Mouse (Mus musculus): ENCODE measurements at regions not wholly inside any gene's neighbourhood (a gene's known extent, or its start where the extent isn't known, plus 50 kb on each side); places are given as distances from the start of the nearest gene placed in this dataset.
"Not testable (repeated sequence)": the region's sequence is repeated elsewhere in the genome, so short reads cannot be mapped to it uniquely, and the experiment has no call there.

DNA sequence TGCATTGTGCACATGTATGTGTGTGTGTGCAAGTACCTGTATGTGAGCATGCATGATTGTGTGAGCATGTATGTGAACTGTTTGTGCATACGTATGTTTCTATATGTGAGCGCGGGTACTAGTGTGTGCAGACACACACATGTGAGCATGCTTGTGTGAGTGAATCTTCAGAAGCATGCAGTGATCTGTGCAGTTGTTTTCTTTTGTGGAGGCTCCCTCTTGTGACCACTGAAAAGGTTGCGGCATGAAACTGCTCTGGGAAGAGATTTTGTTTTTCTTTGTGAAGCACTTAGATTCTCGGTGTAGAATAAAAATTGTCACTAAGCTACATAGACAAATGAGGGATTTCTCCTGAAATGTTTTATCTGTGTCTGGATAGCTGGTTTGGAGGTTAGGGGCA is 189.2 kb upstream of the Rapgef5 start:
- not testable (repeated sequence) for DNase-seq (ENCODE audit: low spot score)

- no peak for DNase-seq (ENCODE audit: low spot score)
These were observed 185.9 kb upstream of the Rapgef5 start for GRCm38 (mm10) chr12:117330418-117330817.

DNA sequence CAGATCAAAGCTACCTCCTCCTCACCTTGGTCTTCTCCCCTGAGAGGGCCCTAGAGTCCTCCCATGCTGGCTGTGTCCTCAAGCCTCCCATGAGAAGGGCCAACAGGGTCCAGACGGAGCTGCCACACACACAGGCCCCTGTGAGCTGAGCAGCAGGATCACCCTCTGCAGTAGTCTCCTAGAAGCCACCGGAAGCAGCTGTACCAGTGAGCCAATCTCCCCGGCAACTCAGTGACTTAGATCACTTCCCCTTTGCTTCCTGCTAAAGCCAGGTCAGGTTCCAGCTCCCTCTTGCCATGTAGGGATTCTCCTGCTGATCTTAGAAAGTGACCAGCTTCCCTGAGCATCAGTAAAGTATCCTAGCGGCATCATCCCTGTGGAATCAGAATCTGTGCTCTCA is 179.4 kb upstream of the Rapgef5 start:
- DNase-seq (ENCODE audit: low spot score), result no peak

DNA sequence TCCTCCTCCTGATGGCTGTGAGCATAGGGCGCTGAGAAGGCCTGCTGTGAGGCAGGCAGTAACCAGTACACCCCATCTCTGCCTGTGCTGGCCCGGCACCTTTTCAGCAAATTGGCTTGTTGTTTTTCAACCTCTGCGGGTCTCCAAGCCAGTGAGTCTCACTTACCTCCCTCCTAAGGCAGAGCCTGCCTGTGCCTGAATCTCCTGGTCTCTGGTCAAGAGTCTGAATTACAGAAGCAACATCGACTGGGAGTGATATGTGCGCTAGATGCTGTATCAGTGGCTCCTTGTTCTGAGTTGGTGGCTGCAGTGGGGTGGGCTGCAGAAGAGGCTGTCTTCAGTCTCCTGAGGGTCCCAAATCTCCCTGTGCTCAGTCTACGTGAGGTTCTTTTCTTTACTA is 174.0 kb upstream of the Rapgef5 start:
- DNase-seq (ENCODE audit: low spot score), result no peak

- no peak for DNase-seq (ENCODE audit: low spot score)
These were observed 173.2 kb upstream of the Rapgef5 start for GRCm38 (mm10) chr12:117343121-117343520.

- not testable (repeated sequence) for DNase-seq (ENCODE audit: low spot score)
These were observed 172.7 kb upstream of the Rapgef5 start for GRCm38 (mm10) chr12:117343605-117344004.

DNA sequence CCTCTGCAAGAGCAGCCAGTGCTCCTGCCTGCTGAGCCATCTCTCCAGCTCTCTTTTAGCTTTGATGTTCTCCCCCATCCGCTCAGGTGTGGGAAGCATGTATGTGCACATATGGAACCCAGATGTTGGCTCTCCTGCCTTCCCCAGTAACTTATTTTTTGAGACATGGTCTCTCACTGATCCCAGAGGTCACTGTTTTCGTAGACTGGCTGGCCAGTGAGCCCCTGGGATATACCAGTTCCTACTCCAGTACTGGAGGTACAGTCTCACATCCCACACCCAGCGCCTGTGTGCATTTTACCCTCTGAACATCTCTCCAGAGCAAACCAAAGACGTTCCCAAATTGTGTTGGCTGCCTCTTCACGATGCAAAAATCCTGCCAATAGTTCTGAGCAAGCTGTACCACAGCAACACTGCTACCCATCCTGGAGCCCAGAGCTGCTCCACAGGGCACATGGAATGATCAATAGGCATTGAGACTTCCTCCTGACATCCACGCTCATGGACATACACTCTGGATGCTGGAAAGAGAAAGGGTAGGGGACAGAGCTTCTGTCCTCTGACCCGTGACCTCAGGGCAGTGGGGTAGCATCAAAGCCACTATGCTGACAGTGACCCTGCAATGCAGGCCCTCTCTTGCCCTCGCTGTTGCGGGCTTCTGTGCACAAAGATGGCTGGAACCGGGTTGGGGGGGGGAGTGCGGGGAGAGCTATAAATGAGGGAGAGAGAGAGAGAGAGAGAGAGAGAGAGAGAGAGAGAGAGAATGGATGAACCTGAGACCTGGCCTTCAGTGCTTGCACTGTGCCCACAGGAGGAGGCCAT is 171.8 kb upstream of the Rapgef5 start:
- no peak for DNase-seq (ENCODE audit: low spot score)

- no peak for DNase-seq (ENCODE audit: low spot score)
These were observed 170.9 kb upstream of the Rapgef5 start for GRCm38 (mm10) chr12:117345088-117345977.

DNA sequence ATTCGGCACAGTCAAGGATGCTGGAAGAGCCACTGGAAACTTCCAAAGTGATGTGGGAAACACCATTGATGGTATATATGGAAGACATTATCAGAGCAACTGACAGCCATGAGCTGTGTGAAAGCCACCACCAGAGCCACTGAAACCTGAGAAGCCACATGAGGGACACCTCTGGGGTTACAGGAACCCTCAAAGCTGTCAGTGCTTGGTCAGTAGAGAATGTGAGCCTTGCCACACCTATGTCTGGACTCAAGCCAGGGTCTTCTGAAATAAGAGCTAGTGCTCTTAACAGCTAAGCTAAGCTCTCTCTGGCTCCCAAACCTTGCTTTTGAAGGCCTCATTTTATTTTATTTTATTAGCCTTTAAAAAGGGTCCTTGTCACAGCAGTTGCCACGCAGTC is 170.2 kb upstream of the Rapgef5 start:
- DNase-seq (ENCODE audit: low spot score), result no peak

DNA sequence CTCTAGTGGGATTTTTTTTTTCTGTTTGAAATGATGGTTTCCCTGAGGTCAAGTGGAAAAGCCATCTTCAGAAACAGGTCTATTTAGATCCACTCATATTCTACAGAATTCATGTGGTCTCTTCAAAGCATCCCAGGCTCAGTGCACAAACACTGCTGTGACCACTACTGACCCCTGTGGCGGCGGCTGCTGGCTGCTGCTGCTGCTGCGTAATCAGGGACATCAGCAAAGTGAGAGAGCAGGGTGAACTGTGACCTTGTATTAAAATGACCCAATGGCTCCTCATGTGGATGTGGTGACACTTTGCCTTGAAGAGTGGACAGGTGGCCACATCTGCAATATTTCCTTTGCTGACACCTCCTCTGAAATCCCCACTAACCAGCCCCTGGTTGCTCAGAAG is 169.1 kb upstream of the Rapgef5 start:
- DNase-seq (ENCODE audit: low spot score), result no peak

DNA sequence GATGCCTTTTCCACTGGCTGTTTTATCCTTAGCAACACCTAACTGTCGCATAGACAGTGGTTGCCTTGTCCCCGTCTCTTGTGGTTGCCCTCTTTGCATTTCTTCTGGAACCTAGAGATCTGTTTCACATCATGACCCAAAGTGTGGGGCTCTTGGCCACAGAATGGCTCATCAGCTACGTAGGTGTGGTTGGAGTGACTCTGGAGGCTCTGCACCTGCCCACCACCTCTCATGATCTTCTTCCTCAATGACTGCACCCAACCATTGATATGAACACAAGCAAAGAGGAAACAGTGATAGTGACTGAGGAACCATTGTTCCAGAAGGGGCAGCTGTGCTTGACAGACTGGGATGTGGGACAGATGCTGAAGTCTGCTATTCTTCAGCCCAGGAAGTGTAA is 167.8 kb upstream of the Rapgef5 start:
- DNase-seq (ENCODE audit: low spot score), result no peak

DNA sequence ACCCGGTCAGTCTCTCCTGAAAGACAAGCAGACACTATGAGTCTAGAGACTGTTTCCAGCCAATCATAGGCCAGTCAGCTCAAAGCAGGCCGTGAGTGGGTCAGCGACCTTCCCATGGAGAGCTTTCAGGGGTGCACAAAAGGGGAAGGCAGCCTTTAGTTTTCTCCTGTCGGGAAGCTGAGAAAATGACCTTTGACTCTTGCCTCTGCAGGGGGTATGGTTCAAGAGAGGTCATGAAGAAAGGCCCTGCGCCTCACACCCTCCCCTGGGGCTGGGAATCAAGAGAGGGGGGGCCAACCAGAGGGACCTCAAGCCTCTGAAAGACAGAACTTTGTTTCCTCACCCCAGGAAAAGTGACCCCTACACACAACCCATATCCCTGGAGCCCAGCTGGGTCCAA is 164.4 kb upstream of the Rapgef5 start:
- DNase-seq (ENCODE audit: low spot score), result no peak

DNA sequence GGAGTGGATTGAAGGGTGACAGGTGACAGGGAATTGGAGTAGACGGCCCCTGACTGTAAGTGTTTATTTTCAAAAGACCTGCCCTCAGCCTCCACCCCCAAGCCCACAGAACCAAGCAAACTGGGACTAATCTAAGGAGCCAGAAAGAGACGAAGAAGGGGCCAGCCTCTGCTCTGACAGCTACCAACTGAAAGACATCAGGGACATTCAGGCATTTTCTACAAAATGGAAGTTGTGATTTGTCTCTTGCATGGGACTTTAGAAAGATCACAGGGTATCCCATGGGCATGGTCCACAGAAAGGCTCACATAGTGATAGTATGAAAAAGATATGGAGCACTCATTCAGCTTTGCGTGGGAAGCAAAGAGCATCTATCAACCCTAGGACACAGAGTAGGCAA is 163.8 kb upstream of the Rapgef5 start:
- DNase-seq (ENCODE audit: low spot score), result no peak

- DNase-seq (ENCODE audit: low spot score), result no peak
These were observed 163.3 kb upstream of the Rapgef5 start for GRCm38 (mm10) chr12:117352938-117353337.

GRCm38 (mm10) chr12:117357811-117358210 is 158.5 kb upstream of the Rapgef5 start:
- no peak for DNase-seq (ENCODE audit: low spot score)

DNA sequence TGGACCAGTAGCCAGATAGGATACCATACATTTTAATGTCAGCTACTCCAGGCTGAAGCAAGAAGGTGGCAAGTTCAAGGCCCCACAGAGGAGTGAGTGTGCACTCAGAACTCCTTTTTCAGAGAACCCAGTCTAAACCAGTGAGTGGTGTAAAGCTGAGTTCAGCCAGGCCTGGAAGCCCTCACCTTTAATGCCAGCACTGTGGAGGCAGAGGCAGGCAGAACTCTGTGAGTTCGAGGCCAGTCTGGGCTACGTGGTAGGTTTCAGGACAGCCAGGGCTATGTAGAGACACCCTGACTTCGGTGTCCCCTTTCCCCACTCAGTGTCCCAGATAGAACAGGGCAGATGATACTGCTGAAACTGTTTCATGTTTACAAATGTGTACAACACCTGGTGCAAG is 157.4 kb upstream of the Rapgef5 start:
- DNase-seq (ENCODE audit: low spot score), result no peak

GRCm38 (mm10) chr12:117360215-117360614 is 156.1 kb upstream of the Rapgef5 start:
- no peak for DNase-seq (ENCODE audit: low spot score)

DNA sequence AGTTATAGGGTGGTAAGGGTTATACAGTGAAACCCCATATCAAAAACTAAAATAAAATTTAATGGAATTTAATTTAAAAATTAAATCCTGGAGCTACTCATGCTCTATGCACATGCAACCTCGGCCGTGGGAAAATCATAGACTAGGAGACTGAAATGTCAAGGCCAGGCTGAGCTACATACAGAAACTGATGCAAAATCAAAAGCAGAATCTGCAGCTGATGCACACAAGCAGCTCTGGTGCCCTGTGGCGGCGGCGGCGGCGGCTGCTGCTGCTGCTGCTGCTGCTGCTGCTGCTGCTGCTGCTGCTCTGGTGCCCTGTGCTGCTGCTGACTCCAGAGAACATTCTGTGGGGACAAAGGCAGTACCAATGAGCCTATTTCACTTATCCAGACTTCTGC is 154.5 kb upstream of the Rapgef5 start:
- DNase-seq (ENCODE audit: low spot score), result no peak

GRCm38 (mm10) chr12:117363457-117363856 is 152.8 kb upstream of the Rapgef5 start:
- not testable (repeated sequence) for DNase-seq (ENCODE audit: low spot score)

DNA sequence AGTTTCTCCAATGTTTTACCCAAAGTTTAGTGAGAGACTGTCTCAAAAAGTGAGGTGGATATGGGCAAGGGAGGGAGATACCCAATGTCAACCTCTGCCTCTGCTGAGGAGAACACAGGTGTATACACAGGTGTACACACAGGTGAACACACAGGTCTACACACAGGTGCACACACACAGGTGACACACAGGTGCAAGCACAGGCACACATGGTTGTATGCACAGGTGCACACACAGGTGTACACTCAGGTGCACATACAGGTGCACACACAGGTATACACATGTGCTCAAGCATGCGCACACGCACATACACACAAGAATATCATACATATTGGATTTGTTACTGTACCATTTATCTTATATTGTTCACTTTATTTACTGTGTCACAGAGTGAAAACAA is 151.1 kb upstream of the Rapgef5 start:
- DNase-seq (ENCODE audit: low spot score), result no peak

- no peak for DNase-seq (ENCODE audit: low spot score)
These were observed 150.4 kb upstream of the Rapgef5 start for GRCm38 (mm10) chr12:117365876-117366275.

GRCm38 (mm10) chr12:117378297-117378887 is 137.9 kb upstream of the Rapgef5 start:
- no peak for DNase-seq (ENCODE audit: low spot score)
